Mouse (Mus musculus) splenic B cell, adult 2 months (primary cell): ENCODE data around the gene Nt5c2.

Experiments
- DNase-seq: peaks from one replicate; pipeline ENCODE4 v3.0.0-alpha.2; 2011; ENCODE audit warnings: low read depth, low spot score
- H3K27me3 ChIP-seq: 2 replicates; pipeline ENCODE4 v1.6.1; 2012; ENCODE audit warnings: mild to moderate bottlenecking, low read length, moderate library complexity, mixed read lengths; ENCODE audit not compliant: control insufficient read depth, poor library complexity, insufficient read depth, severe bottlenecking
- H3K36me3 ChIP-seq: 2 replicates; pipeline ENCODE4 v1.6.1; 2012; ENCODE audit warnings: mild to moderate bottlenecking, low read length, moderate library complexity, mixed read lengths; ENCODE audit not compliant: control insufficient read depth, poor library complexity, insufficient read depth, severe bottlenecking

Nt5c2 gene

GRCm38 (mm10) chr19:46926357-46926756 lies 88.6 kb downstream of the Nt5c2 start:
- Histone ChIP-seq H3K27me3 (no peaks in the 10 kb centered on the region), H3K36me3 (no peaks in the 10 kb centered on the region; the same call in 1 of the 2 replicates)
- no peak for DNase-seq

- H3K36me3 ChIP-seq: peaks cover 2% of the 10 kb centered on the region; the same call in 1 of the 2 replicates
- DNase-seq: no peak
- no peaks in the 10 kb centered on the region for H3K27me3 ChIP-seq
Observed at GRCm38 (mm10) chr19:46920571-46920970, 94.4 kb downstream of the Nt5c2 start.

GRCm38 (mm10) chr19:46915406-46916080 lies 99.4 kb downstream of the Nt5c2 start:
- Histone ChIP-seq H3K36me3 (no peaks in the 10 kb centered on the region), H3K27me3 (no peaks in the 10 kb centered on the region)
- DNase-seq: no peak

- no peaks in the 10 kb centered on the region for H3K36me3 ChIP-seq
- DNase-seq: no peak
- H3K27me3 ChIP-seq: no peaks in the 10 kb centered on the region
Observed at GRCm38 (mm10) chr19:46913626-46914025, 101.3 kb downstream of the Nt5c2 start.

GRCm38 (mm10) chr19:46911492-46911891 lies 103.5 kb downstream of the Nt5c2 start:
- Histone ChIP-seq H3K36me3 (no peaks in the 10 kb centered on the region), H3K27me3 (no peaks in the 10 kb centered on the region)
- no peak for DNase-seq

- no peaks in the 10 kb centered on the region for H3K27me3 ChIP-seq
- no peak for DNase-seq
- H3K36me3 ChIP-seq: 0 out of 2 replicates have a peak, but pooled peaks cover 2% of the 10 kb centered on the region
Observed at GRCm38 (mm10) chr19:46908977-46909376, 106.0 kb downstream of the Nt5c2 start.

- no peaks in the 10 kb centered on the region for H3K27me3 ChIP-seq
- H3K36me3 ChIP-seq: peaks cover 2% of the 10 kb centered on the region; the same call in 1 of the 2 replicates
- DNase-seq: no peak
Observed at GRCm38 (mm10) chr19:46908207-46908606, 106.7 kb downstream of the Nt5c2 start.

- DNase-seq: no peak
- peaks cover 4% of the 10 kb centered on the region; the same call in 1 of the 2 replicates for H3K36me3 ChIP-seq
- no peaks in the 10 kb centered on the region for H3K27me3 ChIP-seq
Observed at GRCm38 (mm10) chr19:46905971-46906370, 109.0 kb downstream of the Nt5c2 start.

- no peak for DNase-seq
- Histone ChIP-seq H3K27me3 (no peaks in the 10 kb centered on the region), H3K36me3 (peaks cover 4% of the 10 kb centered on the region; the same call in 1 of the 2 replicates)
Observed at GRCm38 (mm10) chr19:46905383-46905782, 109.6 kb downstream of the Nt5c2 start.

GRCm38 (mm10) chr19:46904907-46905306 lies 110.0 kb downstream of the Nt5c2 start:
- Histone ChIP-seq H3K27me3 (no peaks in the 10 kb centered on the region), H3K36me3 (peaks cover 4% of the 10 kb centered on the region; the same call in 1 of the 2 replicates)
- DNase-seq: no peak

- no peak for DNase-seq
- Histone ChIP-seq H3K36me3 (peaks cover 4% of the 10 kb centered on the region; the same call in 1 of the 2 replicates), H3K27me3 (no peaks in the 10 kb centered on the region)
Observed at GRCm38 (mm10) chr19:46903379-46903778, 111.6 kb downstream of the Nt5c2 start.

GRCm38 (mm10) chr19:46901323-46901722 lies 113.6 kb downstream of the Nt5c2 start:
- no peak for DNase-seq
- Histone ChIP-seq H3K27me3 (no peaks in the 10 kb centered on the region), H3K36me3 (peaks cover 18% of the 10 kb centered on the region)

- DNase-seq: no peak
- peaks cover 21% of the 10 kb centered on the region for H3K36me3 ChIP-seq
- H3K27me3 ChIP-seq: no peaks in the 10 kb centered on the region
Observed at GRCm38 (mm10) chr19:46900786-46901185, 114.2 kb downstream of the Nt5c2 start.

GRCm38 (mm10) chr19:46899871-46900270 lies 115.1 kb downstream of the Nt5c2 start:
- peaks cover 21% of the 10 kb centered on the region for H3K36me3 ChIP-seq
- no peak for DNase-seq
- no peaks in the 10 kb centered on the region for H3K27me3 ChIP-seq

- Histone ChIP-seq H3K27me3 (no peaks in the 10 kb centered on the region), H3K36me3 (peaks cover 19% of the 10 kb centered on the region)
- DNase-seq: peak; percentile 37
Observed at GRCm38 (mm10) chr19:46899306-46899705, 115.6 kb downstream of the Nt5c2 start.

GRCm38 (mm10) chr19:46898222-46898621 lies 116.7 kb downstream of the Nt5c2 start:
- H3K36me3 ChIP-seq: peaks cover 21% of the 10 kb centered on the region
- no peak for DNase-seq
- no peaks in the 10 kb centered on the region for H3K27me3 ChIP-seq
